Mouse (Mus musculus): ENCODE results near the gene Camk1d. TPM values are rescaled to one million over a fixed set of nuclear protein-coding genes. Genes with fewer than 3 reads are reported as not detected.
A peak's percentile ranks its signal among the peaks of the same experiment; 100 is the strongest.

Camk1d gene
- polyA plus RNA-seq (2015; fragmentation: Nextera tagmentation; extraction: Ambion mirVana) = 1.9 and 2.2 TPM in 2 replicates

DNA sequence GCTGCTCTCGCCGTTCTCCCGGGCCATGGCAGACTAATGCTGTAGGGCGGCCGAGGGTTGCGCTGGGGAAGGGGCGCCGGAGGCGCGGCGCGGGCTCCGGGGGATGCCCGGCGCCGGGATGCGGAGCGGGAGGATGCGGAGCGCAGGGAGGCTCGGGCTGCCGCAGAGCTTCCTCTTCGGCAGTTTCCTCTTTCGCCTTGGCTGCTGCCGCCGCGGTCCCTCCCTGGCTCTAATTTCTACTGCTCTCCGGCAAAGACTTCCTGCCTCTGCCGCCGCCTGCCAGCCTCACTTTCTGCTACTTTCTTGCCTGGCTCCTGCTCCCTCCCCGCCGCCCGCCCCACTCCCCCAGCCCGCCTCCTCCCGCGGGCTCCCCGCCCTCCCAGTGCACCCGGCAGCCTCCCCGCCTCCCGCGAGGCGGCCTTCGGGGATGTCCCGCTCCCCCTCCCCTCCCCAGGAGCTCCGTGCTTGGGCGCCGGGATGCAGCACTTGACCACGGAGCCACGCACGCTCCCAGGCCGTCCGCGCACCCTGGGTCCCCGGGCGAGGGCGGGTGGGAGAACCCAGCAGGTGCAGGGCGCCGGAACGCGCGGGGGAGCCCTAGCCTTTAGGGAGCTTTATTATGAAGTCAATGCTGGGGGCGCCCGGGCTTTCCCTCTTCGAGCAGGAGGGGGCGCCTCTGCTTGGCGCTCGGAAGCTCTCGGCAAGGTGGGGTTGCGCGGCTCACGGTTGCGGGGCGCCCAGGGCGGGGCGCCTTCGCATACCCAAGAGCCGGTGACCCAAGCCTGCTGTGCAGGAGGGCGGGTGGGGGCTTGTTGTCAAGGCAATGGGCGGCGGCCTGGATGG, at the start of gene Camk1d:
TSS of gene Camk1d (minus strand) at position 305 of the 843 bp plus-strand sequence.
- Histone ChIP-seq H3K9me3 (0 out of 2 replicates have a peak, but pooled peaks cover 9% of the 10 kb centered on the region), H3K9ac (peak within 1 kb of the TSS; percentile 79), H3K4me2 (peak within 1 kb of the TSS; percentile 97), H3K27ac (replicated peaks) (no peak within 1 kb of the TSS), H3K4me3 (peak within 1 kb of the TSS; percentile 72), H3K27me3 (replicated peaks) (peaks cover 32% of the 10 kb centered on the region), H3K36me3 (no peaks in the 10 kb centered on the region), H3K4me1 (peaks cover 12% of the 10 kb centered on the region)
- under 1% methylated on average over 73 of the region's 80 CpGs for WGBS
- ATAC-seq (ENCODE audit: extremely low read depth, insufficient number of reproducible peaks, low FRiP score, low TSS enrichment) = peak; percentile 48; the same call in 1 of the 2 replicates

DNA sequence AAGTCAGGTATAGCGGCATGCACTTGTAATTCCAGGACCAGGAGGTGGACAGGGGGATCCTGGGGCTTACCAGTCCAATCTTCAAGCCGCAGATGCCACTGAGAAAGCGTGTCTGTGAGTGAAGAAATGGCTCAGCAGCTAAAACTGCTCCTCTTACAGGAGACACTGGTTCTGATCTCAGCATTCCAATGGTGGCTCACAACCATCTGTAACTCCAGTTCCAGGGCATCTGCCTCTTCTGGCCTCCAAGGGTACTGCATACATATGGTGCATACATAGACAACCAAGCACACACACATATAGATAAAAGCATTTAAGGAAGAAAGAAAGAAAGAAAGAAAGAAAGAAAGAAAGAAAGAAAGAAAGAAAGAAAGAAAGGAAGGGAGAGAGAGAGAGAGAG, 47.7 kb upstream of the Camk1d start:
- H3K4me2 ChIP-seq = no peak overlapping the region
- WGBS = 85% methylated on average over 3 of the region's 3 CpGs
- H3K36me3 ChIP-seq = no peaks in the 10 kb centered on the region
- H3K9ac ChIP-seq = no peak overlapping the region
- H3K4me3 ChIP-seq = no peak overlapping the region
- H3K9me3 ChIP-seq = no peaks in the 10 kb centered on the region
- no peak overlapping the region for H3K27ac ChIP-seq (replicated peaks)
- no peaks in the 10 kb centered on the region for H3K27me3 ChIP-seq (replicated peaks)
- ATAC-seq (ENCODE audit: extremely low read depth, insufficient number of reproducible peaks, low FRiP score, low TSS enrichment) = no peak
- H3K4me1 ChIP-seq = no peaks in the 10 kb centered on the region

DNA sequence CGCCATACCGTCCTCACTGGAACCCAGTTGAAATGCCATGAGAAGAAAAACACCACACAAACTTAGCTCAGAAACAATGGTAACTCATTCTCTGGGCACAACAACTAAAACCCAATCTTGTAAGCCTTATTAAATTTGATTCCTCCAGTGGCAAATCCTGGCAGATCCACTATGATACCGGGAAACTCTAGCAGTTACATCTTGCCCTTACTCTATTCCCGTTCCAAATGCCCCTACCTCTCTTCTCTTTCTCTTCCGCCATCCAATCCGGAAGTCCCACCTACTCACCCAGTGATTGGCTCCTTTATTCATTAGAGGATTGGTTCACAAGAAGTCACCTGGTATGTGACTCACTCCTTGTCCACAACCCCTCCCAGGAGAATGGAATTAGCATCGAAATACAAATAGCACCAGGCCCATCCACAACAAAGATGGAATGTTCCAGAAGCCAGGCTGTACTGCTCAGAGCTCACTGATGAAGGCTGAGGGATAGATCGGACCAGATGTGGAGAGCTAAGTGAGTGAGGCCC, 46.2 kb upstream of the Camk1d start:
- Histone ChIP-seq H3K4me3 (no peak overlapping the region), H3K27ac (replicated peaks) (no peak overlapping the region), H3K9me3 (no peaks in the 10 kb centered on the region), H3K4me2 (no peak overlapping the region), H3K36me3 (no peaks in the 10 kb centered on the region), H3K27me3 (replicated peaks) (no peaks in the 10 kb centered on the region), H3K9ac (no peak overlapping the region), H3K4me1 (no peaks in the 10 kb centered on the region)
- 85% methylated on average over 8 of the region's 8 CpGs for WGBS
- no peak for ATAC-seq (ENCODE audit: extremely low read depth, insufficient number of reproducible peaks, low FRiP score, low TSS enrichment)

DNA sequence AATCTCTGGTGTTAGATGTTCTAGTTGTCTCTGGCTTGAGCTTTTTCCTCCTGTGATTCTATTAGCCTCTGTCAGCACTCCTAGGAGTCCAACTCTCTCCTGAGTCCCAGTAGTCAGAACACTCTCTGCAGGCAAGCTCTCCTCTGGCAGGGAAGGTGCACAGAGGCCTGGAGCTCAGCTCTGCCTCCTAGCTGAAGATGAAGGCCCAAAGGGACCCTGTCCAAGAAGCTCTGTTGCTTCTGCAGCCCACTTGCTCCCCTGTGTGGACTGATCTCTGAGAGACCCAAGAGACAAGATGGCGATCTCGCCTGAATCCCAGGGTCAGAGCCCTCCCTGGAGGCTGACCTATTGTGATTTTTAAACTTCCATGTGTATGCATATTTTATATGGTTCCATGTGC, 44.3 kb upstream of the Camk1d start:
- no peaks in the 10 kb centered on the region for H3K4me1 ChIP-seq
- no peaks in the 10 kb centered on the region for H3K27me3 ChIP-seq (replicated peaks)
- no peaks in the 10 kb centered on the region for H3K9me3 ChIP-seq
- ATAC-seq (ENCODE audit: extremely low read depth, insufficient number of reproducible peaks, low FRiP score, low TSS enrichment) = no peak
- H3K4me3 ChIP-seq = no peak overlapping the region
- H3K4me2 ChIP-seq = no peak overlapping the region
- no peak overlapping the region for H3K9ac ChIP-seq
- WGBS = 70% methylated on average over 2 of the region's 2 CpGs
- H3K27ac ChIP-seq (replicated peaks) = no peak overlapping the region
- no peaks in the 10 kb centered on the region for H3K36me3 ChIP-seq

DNA sequence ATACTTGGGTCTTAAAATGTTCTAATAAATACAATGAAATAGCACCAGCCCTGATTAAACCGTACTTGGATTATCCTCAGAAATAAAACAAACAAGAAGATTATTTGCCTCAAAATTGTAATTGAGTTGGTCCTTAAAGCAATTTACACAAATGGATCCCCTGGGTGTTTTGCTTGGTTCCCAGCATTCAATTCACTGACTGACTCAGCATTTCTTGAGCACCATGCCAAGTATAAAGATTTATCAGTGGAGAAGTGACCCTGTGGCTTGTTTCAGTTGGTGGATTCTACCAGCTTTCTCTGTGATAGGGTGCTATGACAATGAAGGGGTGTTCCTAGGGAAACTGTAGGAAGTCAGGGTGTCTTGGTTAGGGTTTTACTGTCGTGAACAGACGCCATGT, 36.6 kb upstream of the Camk1d start:
- no peak overlapping the region for H3K9ac ChIP-seq
- no peaks in the 10 kb centered on the region for H3K27me3 ChIP-seq (replicated peaks)
- H3K4me2 ChIP-seq = no peak overlapping the region
- H3K4me1 ChIP-seq = no peaks in the 10 kb centered on the region
- H3K27ac ChIP-seq (replicated peaks) = no peak overlapping the region
- H3K4me3 ChIP-seq = no peak overlapping the region
- WGBS = 79% methylated on average over 3 of the region's 3 CpGs
- no peak for ATAC-seq (ENCODE audit: extremely low read depth, insufficient number of reproducible peaks, low FRiP score, low TSS enrichment)
- H3K36me3 ChIP-seq = no peaks in the 10 kb centered on the region
- no peaks in the 10 kb centered on the region for H3K9me3 ChIP-seq

DNA sequence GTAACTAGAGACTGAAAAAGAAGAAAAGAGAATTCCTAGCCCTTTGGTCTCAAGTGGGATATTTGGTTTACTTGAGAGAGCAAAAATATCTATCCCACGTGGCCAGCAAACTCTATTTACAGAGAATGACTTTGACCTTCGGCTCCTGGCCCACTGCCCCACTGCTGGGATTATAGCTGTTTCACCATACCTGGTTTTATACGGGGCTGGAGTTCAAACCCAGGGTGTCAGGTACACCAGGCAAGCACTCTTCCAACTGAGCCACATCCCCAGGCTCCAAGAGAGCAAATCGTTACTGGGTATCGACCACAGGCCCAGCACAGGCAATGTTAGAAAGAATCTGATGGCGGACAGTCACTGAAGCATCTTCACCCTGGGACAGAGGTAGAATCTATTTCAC, 34.9 kb upstream of the Camk1d start:
- Histone ChIP-seq H3K9me3 (no peaks in the 10 kb centered on the region), H3K4me2 (no peak overlapping the region), H3K9ac (no peak overlapping the region), H3K4me3 (no peak overlapping the region), H3K27ac (replicated peaks) (no peak overlapping the region), H3K4me1 (no peaks in the 10 kb centered on the region), H3K27me3 (replicated peaks) (no peaks in the 10 kb centered on the region), H3K36me3 (no peaks in the 10 kb centered on the region)
- ATAC-seq (ENCODE audit: extremely low read depth, insufficient number of reproducible peaks, low FRiP score, low TSS enrichment) = no peak
- WGBS = 74% methylated on average over 6 of the region's 6 CpGs

DNA sequence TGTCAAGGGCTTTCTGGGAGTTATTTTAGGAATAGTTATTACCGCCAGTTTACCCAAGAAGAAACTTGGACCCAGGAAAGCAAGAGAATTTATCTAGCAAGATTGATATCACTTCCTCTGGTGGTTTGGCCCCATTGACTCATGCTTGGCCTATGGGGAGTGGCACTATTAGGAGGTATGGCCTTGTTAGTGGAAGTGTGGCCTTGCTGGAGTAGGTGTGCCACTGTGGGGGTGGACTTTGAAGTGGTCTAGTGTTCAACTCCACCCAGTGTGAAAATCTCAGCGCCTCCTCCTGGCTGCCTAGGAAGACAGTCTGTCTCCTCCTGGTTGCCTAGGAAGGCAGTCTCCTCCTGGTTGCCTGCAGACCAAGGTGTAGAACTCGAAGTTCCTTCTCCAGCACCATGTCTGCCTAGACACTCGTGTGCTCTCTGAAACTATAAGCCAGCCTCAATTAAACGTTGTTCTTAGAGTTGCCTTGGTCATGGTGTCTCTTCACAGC, 33.3 kb upstream of the Camk1d start:
- WGBS = 60% methylated on average over 5 of the region's 5 CpGs
- ATAC-seq (ENCODE audit: extremely low read depth, insufficient number of reproducible peaks, low FRiP score, low TSS enrichment) = no peak
- Histone ChIP-seq H3K4me3 (no peak overlapping the region), H3K4me1 (no peaks in the 10 kb centered on the region), H3K9ac (no peak overlapping the region), H3K4me2 (no peak overlapping the region), H3K36me3 (no peaks in the 10 kb centered on the region), H3K9me3 (no peaks in the 10 kb centered on the region), H3K27me3 (replicated peaks) (no peaks in the 10 kb centered on the region), H3K27ac (replicated peaks) (no peak overlapping the region)

DNA sequence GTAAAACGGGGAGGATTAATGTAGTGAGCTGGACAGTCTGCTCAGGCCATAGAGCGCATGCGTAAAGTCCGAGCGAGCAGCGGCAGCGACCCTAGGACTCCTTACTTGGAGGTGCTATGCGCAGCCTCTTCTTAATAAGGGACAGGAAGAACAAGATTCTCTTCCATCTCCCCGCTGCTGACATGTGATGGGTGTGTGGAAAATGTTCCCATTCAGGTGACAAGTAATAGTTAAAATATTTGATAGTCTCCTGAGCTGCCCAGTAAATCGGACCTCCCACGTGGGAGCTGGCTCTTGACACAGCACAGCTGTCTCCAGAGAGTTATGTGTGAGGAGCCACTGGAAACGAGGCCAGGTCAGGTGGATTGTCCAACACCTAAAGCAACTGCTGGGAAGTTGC, 32.2 kb upstream of the Camk1d start:
- Histone ChIP-seq H3K4me2 (peak overlapping the region; percentile 31; the same call in 1 of the 2 replicates), H3K36me3 (no peaks in the 10 kb centered on the region), H3K27ac (replicated peaks) (no peak overlapping the region), H3K27me3 (replicated peaks) (no peaks in the 10 kb centered on the region), H3K4me1 (no peaks in the 10 kb centered on the region), H3K9ac (no peak overlapping the region), H3K9me3 (no peaks in the 10 kb centered on the region), H3K4me3 (no peak overlapping the region)
- no peak; the same call in 1 of the 2 replicates for ATAC-seq (ENCODE audit: extremely low read depth, insufficient number of reproducible peaks, low FRiP score, low TSS enrichment)
- WGBS = 62% methylated on average over 12 of the region's 12 CpGs

DNA sequence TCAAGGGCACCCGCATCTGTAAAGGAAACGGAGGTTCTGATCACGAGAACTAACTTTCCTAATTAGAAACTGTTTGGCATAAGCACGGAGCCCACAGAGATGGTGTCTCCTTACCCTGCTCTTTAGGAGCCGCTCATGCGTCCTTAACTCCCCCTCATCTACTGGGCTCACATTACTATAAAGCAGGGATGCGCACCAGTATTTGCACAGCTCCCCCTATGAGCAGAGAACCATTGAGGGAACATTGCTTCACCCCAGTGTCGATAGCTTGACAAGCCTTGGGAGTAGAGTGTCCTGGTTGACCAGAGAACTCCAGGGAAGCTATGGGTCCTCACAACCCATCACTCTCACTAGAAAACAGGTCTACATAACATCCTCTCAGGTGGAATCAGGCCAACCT, 29.6 kb upstream of the Camk1d start:
- Histone ChIP-seq H3K4me3 (no peak overlapping the region), H3K9ac (no peak overlapping the region), H3K4me1 (no peaks in the 10 kb centered on the region), H3K27me3 (replicated peaks) (no peaks in the 10 kb centered on the region), H3K27ac (replicated peaks) (no peak overlapping the region), H3K9me3 (no peaks in the 10 kb centered on the region), H3K4me2 (no peak overlapping the region), H3K36me3 (no peaks in the 10 kb centered on the region)
- no peak for ATAC-seq (ENCODE audit: extremely low read depth, insufficient number of reproducible peaks, low FRiP score, low TSS enrichment)
- 86% methylated on average over 8 of the region's 8 CpGs for WGBS

DNA sequence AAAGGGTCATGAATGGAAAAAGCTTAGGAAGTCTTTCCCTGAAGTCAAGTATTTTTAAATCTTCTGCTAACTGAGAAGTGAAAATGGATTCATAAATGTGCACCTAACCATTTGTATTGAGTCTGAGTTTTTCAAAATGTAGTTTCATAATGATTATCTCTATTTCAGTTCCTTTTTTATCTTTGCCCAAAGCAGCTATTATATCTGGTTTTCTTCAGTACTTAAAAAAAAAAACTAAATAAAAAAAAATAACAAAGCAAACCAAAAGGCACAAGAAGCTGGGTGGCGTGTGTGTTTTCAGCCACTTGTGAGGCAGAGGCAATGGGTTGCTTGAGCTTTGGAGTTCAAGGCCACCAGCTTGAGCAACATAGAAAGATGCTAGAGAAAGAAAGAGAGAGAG, 26.6 kb upstream of the Camk1d start:
- H3K36me3 ChIP-seq = no peaks in the 10 kb centered on the region
- 78% methylated on average over 1 of the region's 1 CpGs for WGBS

DNA sequence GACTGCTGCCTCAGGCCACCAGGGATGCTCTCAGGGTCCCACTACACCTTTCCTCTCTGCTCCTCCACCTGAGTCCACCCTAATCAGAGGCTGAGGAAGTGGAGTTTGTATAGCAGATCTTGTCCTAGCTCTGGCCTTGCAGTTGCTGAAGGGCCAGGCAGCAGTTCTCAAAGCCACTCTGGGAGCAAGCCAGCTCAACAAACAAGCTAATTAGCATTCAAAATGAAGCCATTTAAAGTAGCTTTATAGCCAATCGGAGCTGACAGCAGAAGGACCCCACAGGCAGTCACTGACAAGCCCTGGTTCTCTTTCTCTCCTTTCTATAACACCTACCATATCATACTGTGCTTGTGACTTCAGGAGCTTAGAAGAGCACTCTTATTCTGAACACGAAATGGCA, 21.6 kb upstream of the Camk1d start:
- Histone ChIP-seq H3K27ac (replicated peaks) (no peak overlapping the region), H3K9ac (no peak overlapping the region), H3K9me3 (no peaks in the 10 kb centered on the region), H3K36me3 (no peaks in the 10 kb centered on the region), H3K4me1 (no peaks in the 10 kb centered on the region), H3K4me2 (no peak overlapping the region), H3K4me3 (no peak overlapping the region), H3K27me3 (replicated peaks) (no peaks in the 10 kb centered on the region)
- 26% methylated on average over 2 of the region's 2 CpGs for WGBS
- no peak for ATAC-seq (ENCODE audit: extremely low read depth, insufficient number of reproducible peaks, low FRiP score, low TSS enrichment)

More for the DNA sequence above, 26.6 kb upstream of the Camk1d start:
- no peaks in the 10 kb centered on the region for H3K27me3 ChIP-seq (replicated peaks)
- no peak overlapping the region for H3K27ac ChIP-seq (replicated peaks)
- H3K9me3 ChIP-seq = no peaks in the 10 kb centered on the region
- H3K4me2 ChIP-seq = no peak overlapping the region
- H3K4me3 ChIP-seq = no peak overlapping the region
- no peaks in the 10 kb centered on the region for H3K4me1 ChIP-seq
- H3K9ac ChIP-seq = no peak overlapping the region
- ATAC-seq (ENCODE audit: extremely low read depth, insufficient number of reproducible peaks, low FRiP score, low TSS enrichment) = no peak
